Mouse (Mus musculus): Measurements from ENCODE around the gene Slc6a21. TPM values are rescaled to one million over a fixed set of nuclear protein-coding genes. Genes with fewer than 3 reads are reported as not detected.

The Slc6a21 gene
- polyA plus RNA-seq, 1 experiment = not detected

DNA sequence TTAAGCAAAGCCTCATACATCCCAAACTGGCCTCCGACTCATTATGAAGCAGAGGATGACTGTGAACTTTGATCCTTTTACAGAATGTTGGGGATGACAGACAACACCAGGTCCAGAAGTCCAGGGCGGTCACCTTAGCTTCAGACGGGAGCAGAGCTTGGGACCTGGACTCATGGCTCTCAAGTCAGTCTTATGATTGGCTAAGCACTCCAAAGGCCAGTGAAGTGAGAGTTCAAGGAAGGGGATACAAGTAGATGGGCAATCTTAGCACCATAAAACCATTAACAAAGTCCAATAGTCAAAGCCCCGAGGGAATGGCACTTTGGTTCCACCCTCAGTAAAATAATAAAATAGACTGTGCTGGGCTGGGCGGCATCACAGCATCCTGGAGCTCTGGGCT, 45.8 kb downstream of the Slc6a21 start:
- TF ChIP-seq GATA1 (IDR thresholded peaks at IDR 0.05; ENCODE audit: low read length) (no peak), TAL1 (IDR thresholded peaks at IDR 0.05; ENCODE audit: low read length) (no peak)
- no peaks in the 10 kb centered on the region for H3K36me3 ChIP-seq (ENCODE audit: control insufficient read depth)
- peaks cover 11% of the 10 kb centered on the region for H3K9me3 ChIP-seq (ENCODE audit: control insufficient read depth, low read length)
- no peaks in the 10 kb centered on the region for H3K27me3 ChIP-seq (ENCODE audit: control insufficient read depth)
- H3K4me3 ChIP-seq (replicated peaks) = no peak overlapping the region
- no peaks in the 10 kb centered on the region for H3K4me1 ChIP-seq (ENCODE audit: control insufficient read depth)

GRCm38 (mm10) chr7:45325800-45326199, 48.5 kb downstream of the Slc6a21 start:
- Histone ChIP-seq H3K4me1 (ENCODE audit: control insufficient read depth) (no peaks in the 10 kb centered on the region), H3K36me3 (ENCODE audit: control insufficient read depth) (no peaks in the 10 kb centered on the region), H3K27me3 (ENCODE audit: control insufficient read depth) (no peaks in the 10 kb centered on the region), H3K4me3 (replicated peaks) (no peak overlapping the region), H3K9me3 (ENCODE audit: control insufficient read depth, low read length) (peaks cover 11% of the 10 kb centered on the region)
- TF ChIP-seq GATA1 (IDR thresholded peaks at IDR 0.05; ENCODE audit: low read length) = no peak
- no peak for TF ChIP-seq TAL1 (IDR thresholded peaks at IDR 0.05; ENCODE audit: low read length)

DNA sequence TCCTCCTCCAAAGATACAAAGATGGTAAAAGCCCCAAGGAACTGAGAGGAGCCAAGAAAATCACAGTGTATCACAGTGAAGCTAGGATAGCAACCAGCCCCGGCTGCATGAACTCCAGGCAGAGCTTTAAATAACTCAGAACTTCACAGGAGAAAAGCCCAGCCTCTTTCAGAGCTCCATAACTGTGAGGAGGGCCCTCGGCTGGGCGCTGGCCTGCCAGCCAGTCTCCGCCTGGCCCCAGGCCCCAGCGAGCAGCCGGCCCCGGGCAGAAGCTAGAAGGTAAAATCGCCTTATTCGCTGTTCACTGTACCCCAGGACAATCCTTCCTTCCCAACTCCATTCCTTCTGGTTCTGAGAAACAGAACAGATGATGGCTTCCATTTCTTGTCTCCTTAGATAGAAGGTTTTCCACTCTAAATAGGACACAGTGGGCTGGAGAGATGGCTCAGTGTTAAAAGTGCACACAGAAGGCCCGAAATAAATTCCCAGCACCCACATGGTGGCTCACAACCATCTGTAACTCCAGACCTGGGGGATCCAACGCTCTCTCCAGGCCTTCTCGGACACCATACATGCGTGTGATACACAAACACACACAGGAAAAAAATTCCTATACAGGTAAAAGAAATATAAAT, 51.6 kb downstream of the Slc6a21 start:
- Histone ChIP-seq H3K4me3 (replicated peaks) (no peak overlapping the region), H3K4me1 (ENCODE audit: control insufficient read depth) (peaks cover 10% of the 10 kb centered on the region), H3K9me3 (ENCODE audit: control insufficient read depth, low read length) (peaks cover 9% of the 10 kb centered on the region), H3K36me3 (ENCODE audit: control insufficient read depth) (no peaks in the 10 kb centered on the region), H3K27me3 (ENCODE audit: control insufficient read depth) (peaks cover 22% of the 10 kb centered on the region)
- TF ChIP-seq GATA1 (IDR thresholded peaks at IDR 0.05; ENCODE audit: low read length) = no peak
- no peak for TF ChIP-seq TAL1 (IDR thresholded peaks at IDR 0.05; ENCODE audit: low read length)

DNA sequence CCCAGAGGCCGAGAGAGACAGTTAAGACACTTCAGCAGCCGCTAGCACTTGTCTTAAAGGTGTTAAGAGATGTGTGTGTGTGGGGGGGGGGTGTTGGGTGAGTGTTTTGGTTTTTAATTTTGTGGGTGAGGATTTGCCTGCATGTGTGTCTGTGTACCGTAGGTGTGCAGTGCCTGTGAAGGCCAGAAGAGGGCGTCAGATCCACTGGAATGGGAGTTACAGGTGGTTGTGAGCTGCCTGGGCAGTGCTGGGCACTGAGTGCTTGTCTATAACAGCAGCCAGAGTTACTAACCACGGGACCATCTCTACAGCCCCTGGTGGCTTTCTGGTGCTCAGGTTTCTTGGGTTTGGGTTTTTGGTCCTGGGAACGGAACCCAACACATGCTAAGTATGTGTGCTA, 54.2 kb downstream of the Slc6a21 start:
- H3K4me1 ChIP-seq (ENCODE audit: control insufficient read depth) = peaks cover 10% of the 10 kb centered on the region
- H3K36me3 ChIP-seq (ENCODE audit: control insufficient read depth) = no peaks in the 10 kb centered on the region
- TF ChIP-seq TAL1 (IDR thresholded peaks at IDR 0.05; ENCODE audit: low read length) = no peak
- no peak for TF ChIP-seq GATA1 (IDR thresholded peaks at IDR 0.05; ENCODE audit: low read length)
- peaks cover 3% of the 10 kb centered on the region for H3K9me3 ChIP-seq (ENCODE audit: control insufficient read depth, low read length)
- H3K4me3 ChIP-seq (replicated peaks) = no peak overlapping the region
- peaks cover 45% of the 10 kb centered on the region for H3K27me3 ChIP-seq (ENCODE audit: control insufficient read depth)

- H3K9me3 ChIP-seq (ENCODE audit: control insufficient read depth, low read length) = no peaks in the 10 kb centered on the region; the same call in 1 of the 2 replicates
- TF ChIP-seq TAL1 (IDR thresholded peaks at IDR 0.05; ENCODE audit: low read length) (no peak), GATA1 (IDR thresholded peaks at IDR 0.05; ENCODE audit: low read length) (no peak)
- H3K4me1 ChIP-seq (ENCODE audit: control insufficient read depth) = peaks cover 13% of the 10 kb centered on the region
- peaks cover 58% of the 10 kb centered on the region for H3K27me3 ChIP-seq (ENCODE audit: control insufficient read depth)
- peak overlapping the region; percentile 52 for H3K4me3 ChIP-seq (replicated peaks)
- no peaks in the 10 kb centered on the region for H3K36me3 ChIP-seq (ENCODE audit: control insufficient read depth)
Measured at GRCm38 (mm10) chr7:45332685-45333425, 55.5 kb downstream of the Slc6a21 start.

DNA sequence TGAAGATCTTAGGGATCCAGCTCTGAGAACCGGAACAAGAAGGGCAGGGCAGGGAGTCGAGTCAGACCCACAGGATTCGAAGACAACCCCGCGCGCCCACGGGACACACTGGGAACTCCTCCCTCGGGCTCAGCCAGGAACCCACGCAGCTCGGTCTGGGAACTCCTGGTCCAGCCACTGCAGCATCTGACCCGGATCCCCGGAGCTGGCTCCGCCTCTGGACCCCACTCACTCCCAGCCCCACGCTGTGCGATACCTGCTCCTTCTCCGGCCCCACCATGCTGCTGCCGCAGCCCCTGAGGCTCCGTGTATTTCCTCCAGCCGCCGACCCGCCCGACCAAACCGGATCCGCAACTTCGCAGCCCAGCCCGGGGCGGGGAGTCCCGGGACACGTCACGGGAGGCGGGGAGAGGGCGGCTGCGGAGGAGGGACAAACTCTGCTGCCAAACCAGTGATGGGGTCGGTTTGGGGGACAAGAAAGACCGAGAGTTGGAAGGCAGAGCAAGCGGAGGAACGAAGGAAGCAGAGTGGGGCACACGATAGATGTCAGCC, 56.2 kb downstream of the Slc6a21 start, which contains the start of gene Trpm4:
Trpm4 (minus strand) TSS at position 350 of the 552 bp plus-strand sequence.
- Histone ChIP-seq H3K4me1 (ENCODE audit: control insufficient read depth) (peaks cover 19% of the 10 kb centered on the region), H3K27me3 (ENCODE audit: control insufficient read depth) (peaks cover 64% of the 10 kb centered on the region), H3K4me3 (replicated peaks) (peak within 1 kb of the TSS; percentile 52)

DNA sequence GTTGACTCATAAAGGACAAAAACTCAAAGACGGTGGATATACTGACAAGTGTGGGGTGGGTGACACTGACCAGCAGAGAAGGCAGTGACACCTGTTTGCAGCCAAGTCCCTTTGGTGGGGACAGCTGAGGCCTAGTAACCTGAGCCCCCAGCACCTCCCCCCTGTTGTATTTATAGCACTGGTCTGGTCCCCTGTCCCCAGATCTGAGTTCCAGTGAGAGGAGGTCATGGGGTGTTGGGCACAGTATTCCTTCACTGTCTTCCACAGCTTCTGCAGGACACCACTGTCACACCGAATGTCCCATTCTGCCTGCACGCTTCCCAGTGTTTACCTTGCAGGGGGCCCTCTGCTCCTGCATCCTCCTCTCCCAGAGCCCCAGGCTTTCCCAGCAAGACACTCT, 57.3 kb downstream of the Slc6a21 start:
- H3K4me1 ChIP-seq (ENCODE audit: control insufficient read depth) = peaks cover 30% of the 10 kb centered on the region
- H3K9me3 ChIP-seq (ENCODE audit: control insufficient read depth, low read length) = no peaks in the 10 kb centered on the region; the same call in 1 of the 2 replicates
- TF ChIP-seq GATA1 (IDR thresholded peaks at IDR 0.05; ENCODE audit: low read length) (no peak), TAL1 (IDR thresholded peaks at IDR 0.05; ENCODE audit: low read length) (no peak)
- no peak overlapping the region for H3K4me3 ChIP-seq (replicated peaks)
- peaks cover 75% of the 10 kb centered on the region for H3K27me3 ChIP-seq (ENCODE audit: control insufficient read depth)
- no peaks in the 10 kb centered on the region for H3K36me3 ChIP-seq (ENCODE audit: control insufficient read depth)

More for the DNA sequence above, 56.2 kb downstream of the Slc6a21 start, which contains the start of gene Trpm4:
- H3K9me3 ChIP-seq (ENCODE audit: control insufficient read depth, low read length) = no peaks in the 10 kb centered on the region; the same call in 1 of the 2 replicates
- TF ChIP-seq TAL1 (IDR thresholded peaks at IDR 0.05; ENCODE audit: low read length) (no peak), GATA1 (IDR thresholded peaks at IDR 0.05; ENCODE audit: low read length) (no peak)
- no peaks in the 10 kb centered on the region for H3K36me3 ChIP-seq (ENCODE audit: control insufficient read depth)

GRCm38 (mm10) chr7:45335056-45335455, 57.7 kb downstream of the Slc6a21 start, which contains the start of gene Hrc:
Gene Hrc, plus strand, starts transcription at chr7:45335290.
- TF ChIP-seq TAL1 (IDR thresholded peaks at IDR 0.05; ENCODE audit: low read length) (no peak), GATA1 (IDR thresholded peaks at IDR 0.05; ENCODE audit: low read length) (no peak)
- H3K27me3 ChIP-seq (ENCODE audit: control insufficient read depth) = peaks cover 80% of the 10 kb centered on the region
- H3K4me1 ChIP-seq (ENCODE audit: control insufficient read depth) = peaks cover 35% of the 10 kb centered on the region
- no peaks in the 10 kb centered on the region; the same call in 1 of the 2 replicates for H3K9me3 ChIP-seq (ENCODE audit: control insufficient read depth, low read length)
- no peak within 1 kb of the TSS for H3K4me3 ChIP-seq (replicated peaks)
- H3K36me3 ChIP-seq (ENCODE audit: control insufficient read depth) = no peaks in the 10 kb centered on the region

DNA sequence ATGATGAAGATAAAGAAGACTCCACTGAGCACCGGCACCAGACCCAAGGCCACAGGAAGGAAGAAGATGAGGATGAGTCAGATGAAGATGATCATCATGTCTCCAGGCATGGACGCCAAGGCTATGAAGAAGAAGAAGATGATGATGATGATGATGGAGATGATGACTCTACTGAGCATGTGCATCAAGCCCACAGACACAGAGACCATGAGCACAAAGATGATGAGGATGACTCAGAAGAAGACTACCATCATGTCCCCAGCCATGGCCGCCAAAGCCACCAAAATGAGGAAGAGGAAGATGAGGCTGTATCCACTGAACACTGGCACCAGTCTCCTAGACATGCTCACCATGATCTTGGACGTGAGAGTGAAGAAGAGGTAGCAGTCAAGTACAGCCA, 59.0 kb downstream of the Slc6a21 start:
- no peak overlapping the region for H3K4me3 ChIP-seq (replicated peaks)
- H3K4me1 ChIP-seq (ENCODE audit: control insufficient read depth) = peaks cover 47% of the 10 kb centered on the region
- no peaks in the 10 kb centered on the region for H3K36me3 ChIP-seq (ENCODE audit: control insufficient read depth)
- no peaks in the 10 kb centered on the region; the same call in 1 of the 2 replicates for H3K9me3 ChIP-seq (ENCODE audit: control insufficient read depth, low read length)
- peaks cover 88% of the 10 kb centered on the region for H3K27me3 ChIP-seq (ENCODE audit: control insufficient read depth)
- no peak for TF ChIP-seq TAL1 (IDR thresholded peaks at IDR 0.05; ENCODE audit: low read length)
- TF ChIP-seq GATA1 (IDR thresholded peaks at IDR 0.05; ENCODE audit: low read length) = no peak
